Mouse (Mus musculus) heart, embryonic 16.5 days (tissue): ENCODE results near the gene Klhl29. TPM values are rescaled to one million over a fixed set of nuclear protein-coding genes. Genes with fewer than 3 reads are reported as not detected.

Experiments
- ATAC-seq: fragments of 200-750 bp; cut with Nextera tagmentation; replicated peaks from 2 replicates; pipeline ENCODE4 v1.8.0; 2017; ENCODE audit warnings: moderate number of reproducible peaks; ENCODE audit not compliant: insufficient read depth, low FRiP score; ENCODE audit errors: extremely low read depth
- H3K27ac ChIP-seq: fragments of 300-500 bp; sonication (generic); 2 replicates; pipeline ENCODE4 v1.5.1; 2014; ENCODE audit warnings: mild to moderate bottlenecking, low read length, control low read depth, moderate library complexity
- H3K27me3 ChIP-seq: fragments of 300-500 bp; sonication (generic); 2 replicates; pipeline ENCODE4 v1.6.1; 2014; ENCODE audit warnings: low read length, mixed read lengths; ENCODE audit not compliant: control insufficient read depth, insufficient read depth
- H3K36me3 ChIP-seq: fragments of 300-500 bp; sonication (generic); 2 replicates; pipeline ENCODE4 v1.6.1; 2014; ENCODE audit not compliant: control insufficient read depth, insufficient read depth
- H3K4me1 ChIP-seq: fragments of 300-500 bp; sonication (generic); 2 replicates; pipeline ENCODE4 v1.6.1; 2014; ENCODE audit warnings: low read length, mixed read lengths; ENCODE audit not compliant: control insufficient read depth, insufficient read depth
- H3K4me2 ChIP-seq: fragments of 300-500 bp; sonication (generic); 2 replicates; pipeline ENCODE4 v1.6.1; 2014; ENCODE audit warnings: low read depth, mild to moderate bottlenecking, control low read depth, low read length
- H3K4me3 ChIP-seq: fragments of 300-500 bp; sonication (generic); 2 replicates; pipeline ENCODE4 v1.5.1; 2014; ENCODE audit warnings: mild to moderate bottlenecking, control low read depth, low read length
- H3K9ac ChIP-seq: fragments of 300-500 bp; sonication (generic); 2 replicates; pipeline ENCODE4 v1.6.1; 2014; ENCODE audit warnings: low read length, control low read depth
- H3K9me3 ChIP-seq: fragments of 300-500 bp; sonication (generic); replicated peaks from 2 replicates; pipeline ENCODE4 v1.6.1; 2016; ENCODE audit warnings: low read length; ENCODE audit not compliant: control insufficient read depth
- WGBS: fragments of 180-500 bp; shearing (Covaris S2); extraction: QIAGEN DNeasy Blood & Tissue Kit; methylation state at CpG from one replicate; pipeline ENCODE4 v1.1.7; 2014; 5-methylcytosine and 5-hydroxymethylcytosine counted together
- polyA plus RNA-seq: library from polyadenylated mRNA; unstranded; fragments of >200 nt; fragmentation: Nextera tagmentation; extraction: Ambion mirVana; gene quantifications from 2 replicates; pipeline ENCODE4 v1.2.1, GENCODE M21; 2015

The Klhl29 gene
- polyA plus RNA-seq, 1 experiment from 2014 or later = 0.25 TPM

DNA sequence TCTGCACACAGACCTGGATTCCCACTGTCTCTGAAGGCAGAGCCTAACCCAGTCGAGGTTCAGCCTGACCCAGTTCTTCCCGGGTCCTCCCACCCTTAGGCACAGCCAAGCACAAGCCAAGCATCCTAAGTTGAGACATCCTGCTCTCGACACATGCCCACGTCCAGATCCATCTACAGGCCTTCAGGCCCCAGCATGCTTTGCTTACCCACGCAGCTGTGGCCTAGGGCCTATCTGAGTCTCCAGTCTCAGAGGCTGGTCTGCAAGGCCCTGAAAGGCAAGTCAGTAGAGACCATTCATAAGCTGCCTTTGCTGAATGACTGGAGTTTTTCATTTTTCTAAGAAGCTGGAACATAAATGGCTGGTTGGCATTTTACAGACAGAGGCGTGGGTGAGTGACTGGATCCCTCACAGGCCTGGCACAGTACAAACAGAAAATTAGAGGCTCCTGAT is 35.3 kb downstream of the Klhl29 start:
- Histone ChIP-seq H3K27ac (no peak overlapping the region), H3K9ac (no peak overlapping the region), H3K9me3 (no peaks in the 10 kb centered on the region), H3K4me3 (no peak overlapping the region), H3K27me3 (no peaks in the 10 kb centered on the region), H3K4me1 (no peaks in the 10 kb centered on the region), H3K36me3 (no peaks in the 10 kb centered on the region), H3K4me2 (no peak overlapping the region)
- no peak for ATAC-seq
- 82% methylated on average over 6 of the region's 6 CpGs for WGBS

DNA sequence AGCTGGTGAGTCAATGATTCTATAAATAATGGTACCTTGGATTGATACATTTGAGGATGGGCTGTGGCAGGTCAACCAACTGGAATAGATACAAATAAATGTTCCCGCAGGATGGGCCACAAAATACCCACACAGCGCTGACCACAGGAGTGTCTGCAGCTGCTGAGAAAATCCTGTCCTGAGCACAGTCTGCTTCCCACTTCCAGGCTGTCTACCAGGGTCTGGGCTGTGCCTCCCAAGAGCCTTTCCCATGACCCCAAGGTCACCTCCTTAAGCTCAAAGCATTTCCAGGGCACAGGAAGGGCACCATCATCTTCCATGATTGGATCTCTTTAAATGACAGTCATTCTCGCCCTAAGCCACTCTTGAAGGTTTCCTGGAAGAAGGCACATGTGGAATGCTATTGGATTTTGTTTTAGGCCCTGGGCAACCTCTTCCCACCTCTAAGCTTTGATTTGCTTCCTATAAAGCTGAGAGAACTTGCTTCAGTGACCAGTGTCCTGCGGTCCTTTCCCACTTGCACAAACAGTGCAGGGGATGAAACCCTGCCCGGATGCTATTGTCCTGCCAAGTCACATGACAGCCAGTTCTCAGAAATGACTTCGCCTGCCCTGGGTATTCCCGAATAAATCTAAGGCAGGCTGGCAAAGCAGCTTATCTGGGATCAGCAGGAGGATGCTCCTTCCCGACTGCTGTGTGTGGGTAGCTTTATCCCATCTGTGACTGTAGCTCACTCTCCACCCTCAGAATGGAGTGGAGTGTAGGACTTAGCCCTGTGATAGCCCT is 38.4 kb downstream of the Klhl29 start:
- no peak for ATAC-seq
- WGBS = 51% methylated on average over 8 of the region's 8 CpGs
- no peaks in the 10 kb centered on the region for H3K9me3 ChIP-seq
- H3K27me3 ChIP-seq = no peaks in the 10 kb centered on the region
- no peaks in the 10 kb centered on the region for H3K4me1 ChIP-seq
- H3K27ac ChIP-seq = no peak overlapping the region
- H3K36me3 ChIP-seq = no peaks in the 10 kb centered on the region
- no peak overlapping the region for H3K4me3 ChIP-seq
- H3K9ac ChIP-seq = no peak overlapping the region
- H3K4me2 ChIP-seq = no peak overlapping the region

DNA sequence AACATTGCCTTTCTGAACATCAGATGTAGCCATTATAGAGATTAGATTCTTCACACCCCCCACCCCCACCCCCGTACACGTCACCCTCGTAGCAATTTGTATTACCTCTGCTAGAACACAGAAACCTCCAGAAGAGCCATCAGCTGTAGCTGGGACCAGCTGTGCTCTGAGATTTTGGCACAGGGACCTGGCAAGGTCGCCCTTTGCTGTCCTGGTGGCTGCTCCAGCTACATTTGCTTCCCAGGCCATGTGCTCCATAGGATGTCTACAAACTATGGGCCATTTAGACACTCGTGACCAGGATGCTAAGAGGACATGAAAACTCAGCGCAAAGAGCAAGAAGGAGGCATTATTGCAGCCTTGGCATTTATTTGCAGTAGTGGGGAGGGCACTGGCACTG is 39.2 kb downstream of the Klhl29 start:
- no peaks in the 10 kb centered on the region for H3K9me3 ChIP-seq
- H3K4me2 ChIP-seq = no peak overlapping the region
- ATAC-seq = no peak
- no peak overlapping the region for H3K27ac ChIP-seq
- no peaks in the 10 kb centered on the region for H3K27me3 ChIP-seq
- no peak overlapping the region for H3K4me3 ChIP-seq
- no peak overlapping the region for H3K9ac ChIP-seq
- H3K36me3 ChIP-seq = no peaks in the 10 kb centered on the region
- WGBS = 78% methylated on average over 6 of the region's 6 CpGs
- no peaks in the 10 kb centered on the region for H3K4me1 ChIP-seq

DNA sequence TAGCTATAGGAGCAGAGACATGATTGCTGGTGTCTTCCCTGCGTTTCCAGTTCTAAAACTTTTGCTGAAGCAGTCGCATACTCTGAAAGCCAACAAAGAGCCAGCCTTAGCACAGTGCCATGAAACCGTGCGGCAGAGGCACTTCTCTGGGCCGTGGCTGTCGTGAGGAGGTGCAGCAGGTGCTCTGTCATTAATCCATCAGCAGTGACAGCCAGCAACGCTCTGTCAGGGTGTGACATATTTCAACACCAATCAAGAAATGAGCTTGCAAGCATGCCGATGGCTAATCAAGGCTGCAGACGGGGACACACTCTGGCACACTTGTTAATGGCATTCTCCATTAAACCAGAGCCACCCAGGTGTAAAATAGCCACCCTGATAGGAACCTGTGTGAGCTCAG is 40.5 kb downstream of the Klhl29 start:
- Histone ChIP-seq H3K4me1 (no peaks in the 10 kb centered on the region), H3K9me3 (no peaks in the 10 kb centered on the region), H3K27me3 (no peaks in the 10 kb centered on the region), H3K4me2 (no peak overlapping the region), H3K4me3 (no peak overlapping the region), H3K9ac (no peak overlapping the region), H3K27ac (no peak overlapping the region), H3K36me3 (no peaks in the 10 kb centered on the region)
- no peak for ATAC-seq
- WGBS = 50% methylated on average over 9 of the region's 9 CpGs

DNA sequence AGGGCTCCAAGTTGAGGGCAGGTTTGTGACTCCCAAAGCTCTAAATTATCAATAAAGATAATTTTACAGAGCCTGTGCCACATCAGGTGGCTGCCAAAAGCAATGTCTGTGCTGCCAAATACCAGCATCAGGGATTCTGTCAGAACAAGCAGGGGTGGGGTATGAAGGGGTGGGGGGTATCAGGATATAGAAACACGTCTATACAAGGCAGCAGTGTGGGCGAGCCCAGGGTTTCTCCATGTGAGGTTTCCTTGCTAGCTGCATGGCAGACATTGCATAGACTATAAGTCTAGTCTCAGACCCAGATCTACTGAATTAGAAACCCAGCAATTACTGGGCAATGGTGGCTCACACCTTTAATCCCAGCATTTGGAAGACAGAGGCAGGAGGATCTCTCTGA is 41.3 kb downstream of the Klhl29 start:
- Histone ChIP-seq H3K4me3 (no peak overlapping the region), H3K27ac (no peak overlapping the region), H3K36me3 (no peaks in the 10 kb centered on the region), H3K9me3 (no peaks in the 10 kb centered on the region), H3K4me2 (no peak overlapping the region), H3K27me3 (no peaks in the 10 kb centered on the region), H3K4me1 (no peaks in the 10 kb centered on the region), H3K9ac (no peak overlapping the region)
- no peak for ATAC-seq
- 60% methylated on average over 2 of the region's 2 CpGs for WGBS

DNA sequence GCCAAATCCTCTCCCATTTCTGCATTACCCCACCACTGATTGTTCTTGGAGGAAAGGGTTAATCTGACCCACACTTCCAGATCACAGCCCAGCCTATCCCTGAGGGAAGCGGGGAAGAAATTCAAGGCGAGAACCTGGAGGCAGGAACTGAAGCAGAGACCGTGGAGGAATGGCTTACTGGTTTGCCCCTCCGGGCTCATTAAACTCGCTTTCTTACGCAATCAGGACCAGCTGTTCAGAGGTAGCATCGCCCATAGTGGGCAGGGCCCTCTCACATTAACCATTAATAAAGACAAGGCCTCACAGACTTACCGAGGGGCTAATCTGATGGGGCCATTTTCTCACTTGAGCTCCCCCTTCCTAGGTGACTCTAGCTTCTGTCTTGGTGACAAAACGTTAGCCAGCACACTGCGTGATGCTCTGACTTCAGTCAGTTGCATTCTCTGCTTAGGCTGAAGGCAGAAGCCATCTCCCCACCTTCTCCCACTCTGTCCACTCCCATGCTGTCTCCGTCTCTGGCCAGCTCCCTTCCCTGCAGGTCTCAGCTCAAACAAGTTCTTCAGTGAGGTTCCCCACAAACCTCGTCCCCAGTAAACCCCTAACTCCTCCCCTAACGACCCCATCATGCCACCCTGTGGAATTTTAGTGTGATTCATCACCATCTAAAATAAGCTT is 43.5 kb downstream of the Klhl29 start:
- Histone ChIP-seq H3K36me3 (no peaks in the 10 kb centered on the region), H3K9me3 (no peaks in the 10 kb centered on the region), H3K9ac (no peak overlapping the region), H3K4me3 (no peak overlapping the region), H3K4me2 (no peak overlapping the region), H3K27ac (no peak overlapping the region), H3K27me3 (no peaks in the 10 kb centered on the region), H3K4me1 (no peaks in the 10 kb centered on the region)
- no peak for ATAC-seq
- WGBS = 70% methylated on average over 13 of the region's 13 CpGs

DNA sequence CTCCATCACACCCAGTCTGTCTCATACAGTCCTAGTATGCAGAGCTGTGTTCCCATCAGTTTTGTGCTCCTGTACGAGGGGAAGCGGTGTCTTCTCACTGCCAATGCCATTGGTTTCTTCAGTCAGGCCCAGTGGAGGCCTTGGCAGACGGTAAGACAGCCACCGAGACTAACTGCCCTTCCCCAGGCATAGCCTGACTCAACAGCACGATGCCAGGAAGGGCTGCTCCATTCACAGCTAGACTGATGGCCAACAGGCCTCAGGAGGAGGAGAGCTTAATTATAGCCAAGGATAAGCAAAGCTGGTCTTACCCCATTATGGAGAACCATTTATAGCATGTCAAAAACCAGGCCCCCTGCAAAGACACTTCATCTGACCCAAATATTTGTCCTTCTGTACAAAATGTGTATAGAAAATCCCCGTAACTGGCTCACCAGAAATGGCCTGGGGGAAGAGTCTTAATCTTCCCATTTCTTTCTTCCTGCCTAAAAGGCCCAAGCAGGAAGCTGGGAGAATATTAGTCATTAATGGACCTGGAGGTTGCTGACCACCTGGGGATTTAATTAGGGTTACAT is 44.9 kb downstream of the Klhl29 start:
- Histone ChIP-seq H3K4me2 (no peak overlapping the region), H3K27me3 (no peaks in the 10 kb centered on the region), H3K9me3 (no peaks in the 10 kb centered on the region), H3K27ac (no peak overlapping the region), H3K4me3 (no peak overlapping the region), H3K9ac (no peak overlapping the region), H3K4me1 (no peaks in the 10 kb centered on the region), H3K36me3 (no peaks in the 10 kb centered on the region)
- WGBS = 84% methylated on average over 6 of the region's 6 CpGs
- ATAC-seq = no peak

DNA sequence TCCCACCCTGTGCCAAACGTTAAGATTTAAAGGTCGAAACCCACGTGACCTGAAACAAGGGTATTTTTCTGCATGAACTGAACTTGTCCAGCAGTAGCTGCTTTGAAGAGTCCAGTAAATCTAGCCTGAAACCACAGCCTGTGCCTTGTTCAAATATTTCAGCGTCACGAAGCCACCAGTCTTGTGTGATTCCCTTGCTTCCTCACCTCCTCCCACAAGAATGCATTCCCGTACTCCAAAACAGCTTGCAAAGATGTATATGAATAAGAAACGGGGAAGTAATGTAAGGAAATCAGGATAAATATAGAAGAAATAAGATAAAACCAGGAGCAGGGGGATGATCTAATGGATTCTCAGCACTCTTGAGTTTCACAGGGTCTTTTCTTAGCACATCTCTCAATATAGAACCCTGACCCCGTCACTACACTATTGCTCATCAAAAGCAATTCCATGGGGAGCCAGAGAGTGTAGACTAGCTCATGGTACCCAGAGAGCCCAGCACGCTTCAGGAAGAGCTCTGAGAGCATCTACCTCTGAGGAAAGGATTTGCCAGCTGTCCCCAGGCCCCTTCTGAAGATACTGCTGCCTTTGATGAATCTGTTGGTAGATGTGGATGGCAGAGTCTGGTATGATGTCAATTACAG is 52.9 kb downstream of the Klhl29 start:
- Histone ChIP-seq H3K36me3 (no peaks in the 10 kb centered on the region), H3K9me3 (no peaks in the 10 kb centered on the region), H3K4me3 (no peak overlapping the region), H3K4me1 (no peaks in the 10 kb centered on the region), H3K4me2 (no peak overlapping the region), H3K27me3 (no peaks in the 10 kb centered on the region), H3K9ac (no peak overlapping the region), H3K27ac (no peak overlapping the region)
- 72% methylated on average over 9 of the region's 9 CpGs for WGBS
- ATAC-seq = no peak

DNA sequence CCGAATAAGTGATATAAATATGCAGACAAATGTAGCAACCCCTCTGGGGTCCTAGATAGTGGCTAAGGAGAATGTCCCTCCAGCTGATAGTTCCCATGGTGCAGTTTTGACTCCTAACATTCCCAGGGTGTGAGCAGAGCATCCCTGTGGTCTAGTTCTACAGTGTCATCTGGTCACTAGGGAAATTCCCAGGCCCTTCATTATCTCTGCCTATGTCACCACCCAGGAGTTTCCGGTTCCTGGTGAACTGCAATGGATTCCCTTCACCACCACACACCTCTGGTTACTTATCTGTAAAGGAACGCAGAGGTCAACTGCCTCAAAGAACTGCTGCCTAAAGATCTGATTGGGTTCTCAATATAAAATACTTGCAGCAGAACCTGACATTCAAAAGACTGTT is 54.5 kb downstream of the Klhl29 start:
- H3K27ac ChIP-seq = no peak overlapping the region
- H3K4me2 ChIP-seq = no peak overlapping the region
- H3K27me3 ChIP-seq = no peaks in the 10 kb centered on the region
- no peaks in the 10 kb centered on the region for H3K36me3 ChIP-seq
- no peak overlapping the region for H3K4me3 ChIP-seq
- WGBS = 51% methylated on average over 3 of the region's 3 CpGs
- H3K4me1 ChIP-seq = no peaks in the 10 kb centered on the region
- no peak for ATAC-seq
- H3K9me3 ChIP-seq = no peaks in the 10 kb centered on the region
- H3K9ac ChIP-seq = no peak overlapping the region
